Mouse (Mus musculus): ENCODE data around the gene Ppp4r3b. TPM values are rescaled to one million over a fixed set of nuclear protein-coding genes. Genes with fewer than 3 reads are reported as not detected.

Ppp4r3b gene
- total RNA-seq, 4 experiments from 2014 or later = 77.0 to 101 (median 87.0) TPM

DNA sequence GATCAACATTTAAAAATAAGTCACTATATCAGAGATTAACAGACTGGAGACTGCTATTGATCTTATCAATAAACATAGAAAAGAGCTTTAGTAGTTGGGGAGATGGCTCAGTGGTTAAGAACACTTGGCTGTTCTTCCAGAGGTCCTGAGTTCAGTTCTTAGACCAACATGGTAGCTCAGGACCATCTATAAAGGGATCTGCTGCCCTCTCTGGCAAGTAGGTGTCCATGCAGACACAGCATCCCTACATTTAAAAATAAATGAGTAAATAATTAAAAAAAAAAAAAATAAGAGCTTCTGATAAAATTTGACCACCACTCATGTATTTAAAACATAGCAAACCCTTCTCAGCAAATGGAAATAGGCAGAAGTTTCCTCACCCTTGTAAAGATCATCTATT is 65.4 kb downstream of the Ppp4r3b start:
- DNase-seq = no peak

DNA sequence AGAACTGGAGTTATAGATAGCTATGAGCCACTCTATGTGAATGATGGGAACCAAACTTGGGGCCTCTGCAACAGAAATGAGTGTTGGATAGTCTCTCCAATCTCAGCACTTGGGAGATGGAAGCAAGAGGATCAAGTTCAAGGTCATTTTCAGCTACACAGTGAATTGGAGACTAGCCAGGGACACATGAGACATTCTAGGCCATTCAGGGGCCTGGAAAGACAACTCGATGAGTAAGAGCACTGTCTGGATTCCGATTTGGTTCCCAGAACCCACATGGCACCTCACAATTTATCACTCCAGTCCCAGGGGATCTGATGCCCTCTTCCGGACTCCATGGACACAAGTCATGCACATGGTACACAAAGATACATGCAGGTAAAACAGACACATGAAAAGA is 65.9 kb downstream of the Ppp4r3b start:
- DNase-seq = peak; percentile 50

DNA sequence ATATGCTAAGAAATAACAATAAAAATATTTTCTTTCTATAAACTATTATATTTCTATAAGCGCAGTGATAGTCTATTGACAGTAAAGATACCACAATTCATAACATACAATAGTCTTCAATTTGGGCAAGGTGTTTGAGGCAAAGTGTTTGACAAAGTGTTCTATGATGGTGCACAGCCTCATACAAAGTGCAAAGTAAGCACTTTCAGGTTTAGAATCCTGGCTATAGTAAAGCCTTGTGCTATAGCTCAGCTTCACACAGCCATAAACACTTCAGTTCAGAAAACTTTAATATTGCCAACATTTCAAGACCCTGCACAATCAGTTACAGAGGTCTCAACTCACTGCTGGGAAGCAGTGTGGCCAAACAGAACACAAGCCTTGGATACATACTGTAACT is 66.7 kb downstream of the Ppp4r3b start:
- DNase-seq = no peak

DNA sequence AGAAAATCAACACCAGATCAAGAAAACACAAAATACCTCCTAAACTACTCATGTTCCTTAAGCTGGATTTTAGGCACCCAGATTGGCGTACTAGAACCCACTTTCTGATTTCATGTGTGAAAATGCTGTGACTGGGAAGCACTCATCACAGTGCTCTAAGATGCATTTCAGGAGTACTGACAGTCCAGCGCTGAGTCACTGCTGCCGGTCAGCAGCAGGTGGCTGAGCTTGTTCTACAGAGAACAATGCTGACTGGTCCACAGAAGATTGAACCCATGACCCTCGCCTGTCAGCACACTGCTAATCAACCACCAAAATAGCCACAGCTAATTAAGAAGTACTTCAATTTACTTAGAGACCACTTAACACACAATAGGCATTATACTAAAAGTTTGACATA is 69.3 kb downstream of the Ppp4r3b start:
- no peak for DNase-seq

DNA sequence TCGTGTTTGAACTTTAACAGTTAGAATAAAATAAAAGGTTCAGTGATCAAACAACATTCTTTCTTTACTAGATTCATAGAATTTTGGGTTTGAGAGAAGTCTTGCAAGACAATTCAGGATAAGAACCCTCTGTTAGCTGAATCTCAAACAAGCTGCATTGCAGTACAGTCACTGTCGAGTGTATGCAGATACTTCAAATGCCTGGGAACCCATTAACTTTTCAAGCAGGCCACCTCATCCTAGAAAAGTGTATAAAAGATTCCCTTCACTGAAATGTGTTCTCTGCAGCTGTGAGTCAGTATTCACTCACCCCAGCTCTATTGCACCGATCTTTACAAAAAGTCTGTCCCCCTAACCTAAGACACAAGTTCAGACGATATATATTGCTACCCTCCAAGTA is 73.3 kb downstream of the Ppp4r3b start:
- DNase-seq = no peak

DNA sequence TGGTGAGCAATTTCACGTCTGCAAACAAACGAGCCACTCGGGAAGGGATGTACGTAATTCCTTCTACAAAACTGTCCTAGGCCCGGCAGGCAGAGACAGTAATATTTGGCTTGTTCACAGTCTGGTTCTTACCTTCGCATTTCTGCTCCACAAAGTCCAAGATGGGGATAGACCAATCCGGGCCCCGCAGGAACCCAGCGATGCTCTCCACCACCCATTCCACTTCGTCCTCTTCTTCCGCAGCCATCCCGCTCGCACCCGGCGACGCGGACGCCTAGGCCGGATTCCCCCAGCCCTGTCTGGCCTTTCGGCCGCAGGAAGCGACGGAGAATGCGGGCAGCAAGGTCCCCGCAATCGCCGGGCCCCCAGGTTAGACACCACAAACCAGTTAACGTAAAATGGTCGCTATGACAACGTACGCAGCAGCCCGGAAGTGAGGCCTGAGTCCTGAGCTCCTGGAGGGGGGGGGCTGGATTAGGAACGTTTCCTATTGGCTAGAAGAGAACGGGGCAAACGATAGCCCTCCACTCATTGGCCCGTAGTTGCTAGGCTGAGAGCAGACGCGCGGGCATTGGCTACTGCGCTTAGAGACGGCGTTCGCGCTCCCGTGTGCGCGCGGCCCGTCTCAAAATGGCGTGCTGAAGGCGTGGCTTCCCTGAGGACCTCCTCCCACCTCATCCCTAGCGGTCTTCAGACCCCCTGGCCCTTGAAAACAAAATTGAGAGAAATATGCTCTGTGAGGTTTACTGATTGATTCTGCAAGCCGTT is 74.4 kb downstream of the Ppp4r3b start, which contains the start of gene Cfap36:
Gene Cfap36 (minus strand): TSS at position 527 of the 768 bp plus-strand sequence.
- peak; percentile 93 for DNase-seq

DNA sequence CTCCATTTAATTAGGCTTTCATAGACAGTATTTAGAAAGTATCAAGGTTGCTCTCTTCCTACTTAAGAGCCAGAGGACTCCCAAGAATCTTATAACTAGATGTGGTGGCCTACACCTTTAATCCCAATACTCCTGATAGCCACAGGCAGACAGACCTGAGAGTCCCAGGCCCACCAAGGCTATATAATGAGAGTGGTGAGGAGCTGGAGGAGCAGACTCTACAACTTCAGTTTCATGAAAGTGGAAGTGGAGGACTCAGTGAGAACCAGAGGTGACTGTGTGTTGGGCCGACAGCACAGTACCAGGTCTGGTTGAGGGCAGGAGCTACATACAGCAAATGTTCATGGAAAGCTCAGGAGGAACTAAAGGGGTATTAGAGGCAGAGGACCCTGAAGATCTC is 75.0 kb downstream of the Ppp4r3b start:
- no peak for DNase-seq

DNA sequence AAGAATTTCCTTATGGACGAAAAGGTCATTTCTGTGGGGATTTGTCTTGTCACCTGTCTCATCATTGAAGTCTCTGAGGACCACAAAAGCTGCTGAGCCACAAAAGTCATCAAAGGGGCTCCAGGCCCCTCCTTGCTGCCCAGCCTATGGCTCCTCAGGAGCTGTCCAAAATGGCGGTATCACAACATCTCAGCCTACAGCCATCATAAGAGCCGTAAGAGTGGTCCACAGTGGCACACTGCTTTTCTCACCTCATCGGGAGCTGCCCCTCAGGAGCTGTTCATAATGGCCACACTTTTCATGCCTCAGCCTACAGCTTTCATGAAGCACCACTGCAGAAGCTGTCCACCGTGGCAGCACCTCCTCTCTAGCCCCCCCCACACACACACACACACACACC is 75.7 kb downstream of the Ppp4r3b start:
- DNase-seq = no peak

DNA sequence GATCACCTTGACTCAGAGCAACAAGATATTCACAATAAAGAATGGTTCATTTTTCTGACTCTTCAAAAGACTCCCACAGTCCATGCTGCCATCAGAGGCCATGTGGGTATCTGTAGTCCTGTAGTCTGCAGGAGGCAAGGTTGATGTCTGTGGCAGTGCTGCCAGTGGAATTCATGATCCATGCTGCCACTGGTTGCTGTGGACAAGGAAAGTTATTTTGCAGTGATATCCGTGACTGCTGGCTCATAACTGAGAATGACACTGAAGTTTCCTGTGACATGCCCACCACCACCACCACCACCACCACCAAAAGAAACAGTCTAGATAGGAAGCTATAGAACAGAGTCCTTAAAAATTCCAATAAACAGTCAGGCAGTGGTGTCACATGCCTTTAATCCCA is 82.0 kb downstream of the Ppp4r3b start:
- DNase-seq = no peak

DNA sequence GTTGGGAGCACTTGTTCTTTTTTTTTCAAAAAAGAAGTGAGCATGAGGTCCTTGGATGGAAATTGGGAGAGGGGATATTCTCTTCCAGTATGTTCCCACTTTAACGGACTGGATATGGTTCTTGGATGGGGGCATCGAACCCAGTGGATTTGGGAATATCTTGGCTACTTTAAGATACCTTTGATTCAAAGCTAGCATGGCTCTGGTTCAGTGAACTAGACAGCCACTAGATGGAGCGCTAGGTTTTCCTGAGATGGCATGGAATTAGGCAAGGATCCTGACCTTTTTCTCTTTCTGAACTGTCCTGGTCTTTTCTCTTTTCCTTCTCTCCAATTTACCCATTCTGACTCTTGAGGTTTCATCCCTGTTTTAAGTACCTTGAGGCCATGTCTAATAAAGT is 95.1 kb downstream of the Ppp4r3b start:
- no peak for DNase-seq

Other genes with a start within 250 kb of the Ppp4r3b start
- 10 to 100 TPM; 37.0 to 49.0 (median 43.5) TPM for gene Pnpt1, start 42.1 kb upstream of the Ppp4r3b start, total RNA-seq (2022)
- gene Cfap36, start 74.5 kb downstream of the Ppp4r3b start, total RNA-seq (2022) = 10 to 100 TPM; 51.1 to 82.6 (median 64.0) TPM
- 10 to 100 TPM; 10.8 to 17.4 (median 13.8) TPM for gene Ccdc88a, start 200.8 kb downstream of the Ppp4r3b start, total RNA-seq (2022)

All from adrenal gland, adult 8-10 months (tissue).